Comparison of ENCODE assay signal across 8 mouse cellular contexts in the genomic region with DNA sequence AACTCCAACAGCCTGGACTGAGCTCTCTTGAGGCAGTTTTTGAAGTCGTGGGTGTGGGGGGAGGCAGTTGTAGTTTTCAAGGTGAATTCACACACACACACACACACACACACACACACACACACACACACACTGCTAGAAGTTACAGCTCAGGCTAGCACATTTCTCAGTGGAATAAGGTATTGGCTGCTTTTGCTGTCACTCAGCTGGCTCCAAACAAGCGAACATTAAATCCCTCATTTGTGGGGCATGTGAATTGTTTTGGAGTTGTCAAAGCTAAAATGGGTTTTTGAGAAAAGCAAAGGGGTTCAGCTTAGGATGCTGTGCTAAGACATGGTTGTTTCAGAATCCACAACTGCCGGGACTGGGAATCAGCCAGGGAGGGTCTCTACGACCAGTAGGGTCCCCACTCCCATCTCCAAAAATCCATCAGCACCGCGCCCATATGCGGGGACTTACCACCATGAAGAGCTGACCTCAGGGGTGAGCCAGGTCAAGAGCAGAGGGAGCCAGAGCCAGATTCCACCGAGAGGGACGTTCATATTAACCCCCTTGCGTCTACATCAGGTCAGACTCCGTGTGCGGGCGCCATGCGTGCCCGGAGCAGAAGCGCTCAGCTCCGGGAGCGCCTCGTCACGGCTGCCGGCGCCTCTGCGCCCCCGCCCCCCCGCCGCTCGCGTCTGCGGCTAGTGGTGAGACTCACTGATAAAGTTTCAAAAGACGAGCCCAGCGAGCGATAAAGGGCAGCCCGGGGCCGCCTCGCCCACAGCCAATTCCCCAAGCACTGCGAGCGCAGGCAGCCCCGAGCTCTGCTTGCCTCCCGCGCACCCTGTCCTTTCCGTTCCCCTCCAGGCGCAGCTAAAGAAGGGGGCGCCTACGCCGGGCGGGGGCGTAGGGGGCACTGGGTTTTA. TPM values are rescaled to one million over a fixed set of nuclear protein-coding genes. Genes with fewer than 3 reads are reported as not detected.
A peak's percentile ranks its signal among the peaks of the same experiment; 100 is the strongest.
DNase-seq lines count a peak whose midpoint lies in the region; ATAC-seq and TF ChIP-seq lines count a peak whose summit lies in the region.

Gene Wnt2 (minus strand): TSS at position 840 of the 911 bp plus-strand sequence.

- H3K4me2 ChIP-seq in intestine, embryonic 14.5 days (ENCODE audit: low read length), result peak within 1 kb of the TSS; percentile 76

- H3K36me3 ChIP-seq in heart, adult 2 months (ENCODE audit: control insufficient read depth, insufficient read depth, low read length), result no peaks in the 10 kb centered on the region
- H3K36me3 ChIP-seq in forebrain, embryonic 10.5 days (replicated peaks), result no peaks in the 10 kb centered on the region
- no peaks in the 10 kb centered on the region for H3K36me3 ChIP-seq in intestine, embryonic 14.5 days (ENCODE audit: control insufficient read depth, insufficient read depth, low read length)

- no peak within 1 kb of the TSS; the same call in 1 of the 2 replicates for H3K27ac ChIP-seq in heart, adult 2 months
- no peak within 1 kb of the TSS for H3K27ac ChIP-seq in forebrain, embryonic 10.5 days
- no peak within 1 kb of the TSS for H3K27ac ChIP-seq in intestine, embryonic 14.5 days (ENCODE audit: low read depth)

- H3K4me1 ChIP-seq in heart, adult 2 months (ENCODE audit: control insufficient read depth, insufficient read depth, low read length), result no peaks in the 10 kb centered on the region; the same call in 1 of the 2 replicates
- H3K4me1 ChIP-seq in forebrain, embryonic 10.5 days, result peaks cover 27% of the 10 kb centered on the region
- peaks cover 15% of the 10 kb centered on the region; the same call in 1 of the 2 replicates for H3K4me1 ChIP-seq in intestine, embryonic 14.5 days (replicated peaks; ENCODE audit: control insufficient read depth, insufficient read depth, low read length)

- peak within 1 kb of the TSS; percentile 39 for H3K4me3 ChIP-seq in heart, adult 2 months
- H3K4me3 ChIP-seq in forebrain, embryonic 10.5 days, result peak within 1 kb of the TSS; percentile 59
- H3K4me3 ChIP-seq in intestine, embryonic 14.5 days (ENCODE audit: low read depth, low read length), result peak within 1 kb of the TSS; percentile 48

- intact Hi-C loops in heart, adult 2 months (cut with DNase I), result no loop called here

- no peak for TF ChIP-seq POLR2A in heart, adult 2 months (IDR thresholded peaks at IDR 0.05; ENCODE audit: insufficient read depth, low read depth, low read length)

- peak; percentile 59; the same call in 1 of the 2 replicates for ATAC-seq in intestine, embryonic 14.5 days (replicated peaks; ENCODE audit: low FRiP score, low TSS enrichment, low read depth)

- DNase-seq in heart, adult 2 months, result peak; percentile 23 to 25
- DNase-seq in heart, adult 9 months (ENCODE audit: low spot score in 2 of 2), result no peak
- DNase-seq in R1 (ENCODE audit: low read depth, low spot score), result peak; percentile 27
- DNase-seq in forebrain, embryonic 10.5 days (ENCODE audit: extremely low spot score, low spot score), result peak; percentile 35
- peak; percentile 68 for DNase-seq in intestine, embryonic 14.5 days (ENCODE audit: low spot score)
- DNase-seq in lung, postnatal 4 days, result peak; percentile 31 to 62
- DNase-seq in telencephalon, adult 2 months (ENCODE audit: low read depth, low spot score), result peak; percentile 29
- DNase-seq in gastrocnemius, adult 18-20 months (ENCODE audit: low spot score), result no peak

- no peak within 1 kb of the TSS; the same call in 1 of the 2 replicates for H3K9ac ChIP-seq in heart, adult 2 months (ENCODE audit: low read depth, low read length)
- 0 out of 2 replicates have a peak within 1 kb of the TSS, but pooled peaks have one; percentile 16 for H3K9ac ChIP-seq in intestine, embryonic 14.5 days (ENCODE audit: low read length)

- no peak for TF ChIP-seq EP300 in heart, adult 2 months (IDR thresholded peaks at IDR 0.05; ENCODE audit: insufficient read depth, low read depth, low read length)

- 2% methylated on average over 47 of the region's 47 CpGs for WGBS in heart, adult 2 months
- WGBS in forebrain, embryonic 10.5 days, result under 1% methylated on average over 47 of the region's 47 CpGs
- under 1% methylated on average over 45 of the region's 47 CpGs for WGBS in intestine, embryonic 14.5 days

- peaks cover 7% of the 10 kb centered on the region for H3K27me3 ChIP-seq in heart, adult 2 months (ENCODE audit: control insufficient read depth, insufficient read depth, low read length)
- H3K27me3 ChIP-seq in forebrain, embryonic 10.5 days (ENCODE audit: poor library complexity, severe bottlenecking), result peaks cover 62% of the 10 kb centered on the region
- peaks cover 49% of the 10 kb centered on the region for H3K27me3 ChIP-seq in intestine, embryonic 14.5 days (replicated peaks; ENCODE audit: control insufficient read depth, insufficient read depth, low read length)

- no peak for TF ChIP-seq CTCF in heart, adult 2 months (IDR thresholded peaks at IDR 0.05)

- no peaks in the 10 kb centered on the region for H3K9me3 ChIP-seq in forebrain, embryonic 10.5 days
- no peaks in the 10 kb centered on the region for H3K9me3 ChIP-seq in intestine, embryonic 14.5 days (ENCODE audit: control insufficient read depth, low read length)

- H3K79me2 ChIP-seq in heart, adult 2 months (replicated peaks; ENCODE audit: control insufficient read depth, insufficient read depth, low read length), result no peaks in the 10 kb centered on the region

RNA-seq across cellular contexts. Expression of gene Wnt2, which starts in this region (rescaled TPM):
- under 1 TPM; 0.73 to 0.86 TPM for total RNA-seq in heart, adult 2 months (2021)
- polyA plus RNA-seq in heart, adult 2 months (2012; rRNA removed), result 0.85 and 0.86 TPM in 2 replicates
- polyA plus RNA-seq in forebrain, embryonic 10.5 days (2016; fragmentation: Nextera tagmentation; extraction: Ambion mirVana), result 0.26 and 0.37 TPM in 2 replicates
- polyA plus RNA-seq in intestine, embryonic 14.5 days (2014; fragmentation: Nextera tagmentation; extraction: Ambion mirVana), result 0.35 and 0.66 TPM in 2 replicates
- under 1 TPM; 0.23 to 0.36 TPM for total RNA-seq in gastrocnemius, adult 18-20 months (2021)

Comparison
In these comparisons a context has a peak if more than half of its experiments do, and no peak if none do; other contexts are left out.
1. Peak in DNase-seq and H3K4me3 ChIP-seq in heart, adult 2 months; RNA of the gene not detected or under 1 TPM.
2. Peak in DNase-seq and H3K4me3 ChIP-seq in forebrain, embryonic 10.5 days; RNA of the gene not detected or under 1 TPM.
3. Peak in DNase-seq, ATAC-seq, H3K4me3 ChIP-seq, H3K9ac ChIP-seq and H3K4me2 ChIP-seq in intestine, embryonic 14.5 days; RNA of the gene not detected or under 1 TPM.
4. DNase-seq: peak in R1 (single experiment), lung, postnatal 4 days (2 of 2) and telencephalon, adult 2 months (single experiment); none in heart, adult 9 months (0 of 2) and gastrocnemius, adult 18-20 months (single experiment).
5. Peak in every context shown above with its lines, with median percentiles within 50 percentile points of each other: H3K4me3 ChIP-seq.